ENCODE assay signal across 8 mouse cellular contexts in genomic region chr3:88620992-88621536, GRCm38 (mm10). TPM values are rescaled to one million over a fixed set of nuclear protein-coding genes. Genes with fewer than 3 reads are reported as not detected.
DNase-seq lines count a peak whose midpoint lies in the region; ATAC-seq and TF ChIP-seq lines count a peak whose summit lies in the region.

No protein-coding gene starts in this region.

- no peaks in the 10 kb centered on the region for H3K27me3 ChIP-seq in forebrain, postnatal 0 days (ENCODE audit: insufficient read depth, low read length)
- H3K27me3 ChIP-seq in hindbrain, embryonic 12.5 days = no peaks in the 10 kb centered on the region
- H3K27me3 ChIP-seq in limb, embryonic 15.5 days = no peaks in the 10 kb centered on the region
- H3K27me3 ChIP-seq in midbrain, embryonic 15.5 days (replicated peaks) = no peaks in the 10 kb centered on the region
- no peaks in the 10 kb centered on the region for H3K27me3 ChIP-seq in testis, adult 2 months (ENCODE audit: control insufficient read depth, insufficient read depth, low read length)

- no peak for TF ChIP-seq CTCF in forebrain, postnatal 0 days (IDR thresholded peaks at IDR 0.05; ENCODE audit: low read depth)
- no peak for TF ChIP-seq CTCF in testis, adult 2 months (IDR thresholded peaks at IDR 0.05; ENCODE audit: control insufficient read depth, insufficient read depth, insufficient replicate concordance, low read depth, low read length)

- intact Hi-C loops in left cerebral cortex, postnatal 4 days (cut with DNase I) = no loop called here

- no peaks in the 10 kb centered on the region for H3K9me3 ChIP-seq in forebrain, postnatal 0 days (ENCODE audit: low read length)
- H3K9me3 ChIP-seq in hindbrain, embryonic 12.5 days (replicated peaks) = no peaks in the 10 kb centered on the region
- no peaks in the 10 kb centered on the region for H3K9me3 ChIP-seq in limb, embryonic 15.5 days
- no peaks in the 10 kb centered on the region for H3K9me3 ChIP-seq in midbrain, embryonic 15.5 days

- H3K4me2 ChIP-seq in forebrain, postnatal 0 days (ENCODE audit: low read depth) = peak overlapping the region; percentile 92
- peak overlapping the region; percentile 79 for H3K4me2 ChIP-seq in hindbrain, embryonic 12.5 days (replicated peaks)
- H3K4me2 ChIP-seq in limb, embryonic 15.5 days = peak overlapping the region; percentile 79
- H3K4me2 ChIP-seq in midbrain, embryonic 15.5 days = peak overlapping the region; percentile 93

- WGBS in forebrain, postnatal 0 days = 1% methylated on average over 52 of the region's 64 CpGs
- under 1% methylated on average over 63 of the region's 64 CpGs for WGBS in hindbrain, embryonic 12.5 days
- under 1% methylated on average over 60 of the region's 64 CpGs for WGBS in limb, embryonic 15.5 days
- WGBS in midbrain, embryonic 15.5 days = under 1% methylated on average over 64 of the region's 64 CpGs

- TF ChIP-seq POLR2A in testis, adult 2 months (IDR thresholded peaks at IDR 0.05; ENCODE audit: control insufficient read depth, low read depth, low read length) = no peak

- peak overlapping the region; percentile 95 for H3K9ac ChIP-seq in forebrain, postnatal 0 days
- peak overlapping the region; percentile 89 for H3K9ac ChIP-seq in hindbrain, embryonic 12.5 days
- peak overlapping the region; percentile 90 for H3K9ac ChIP-seq in limb, embryonic 15.5 days
- peak overlapping the region; percentile 94 for H3K9ac ChIP-seq in midbrain, embryonic 15.5 days

- DNase-seq in left cerebral cortex, postnatal 4 days = peak; percentile 73
- DNase-seq in left cerebral cortex, adult 8-10 months (ENCODE audit: low spot score in 2 of 2) = no peak
- DNase-seq in cerebellum, adult 8-10 months = peak; percentile 69
- DNase-seq in forebrain, postnatal 0 days = peak; percentile 61

- H3K4me3 ChIP-seq in forebrain, postnatal 0 days (ENCODE audit: low read depth, low read length) = peak overlapping the region; percentile 92
- peak overlapping the region; percentile 78 for H3K4me3 ChIP-seq in hindbrain, embryonic 12.5 days
- H3K4me3 ChIP-seq in limb, embryonic 15.5 days = peak overlapping the region; percentile 83
- peak overlapping the region; percentile 92 for H3K4me3 ChIP-seq in midbrain, embryonic 15.5 days
- H3K4me3 ChIP-seq in testis, adult 2 months (ENCODE audit: control insufficient read depth, low read depth, low read length) = peak overlapping the region; percentile 86

- ATAC-seq in forebrain, postnatal 0 days = peak; percentile 53
- ATAC-seq in hindbrain, embryonic 12.5 days (ENCODE audit: low FRiP score) = peak; percentile 69
- ATAC-seq in limb, embryonic 15.5 days (ENCODE audit: insufficient number of reproducible peaks, low FRiP score, low TSS enrichment, low read depth) = peak; percentile 74
- ATAC-seq in midbrain, embryonic 15.5 days (replicated peaks) = peak; percentile 55

- H3K36me3 ChIP-seq in forebrain, postnatal 0 days (ENCODE audit: insufficient read depth) = no peaks in the 10 kb centered on the region; the same call in 1 of the 2 replicates
- H3K36me3 ChIP-seq in hindbrain, embryonic 12.5 days = peaks cover 4% of the 10 kb centered on the region; the same call in 1 of the 2 replicates
- peaks cover under 1% of the 10 kb centered on the region; the same call in 1 of the 2 replicates for H3K36me3 ChIP-seq in limb, embryonic 15.5 days
- no peaks in the 10 kb centered on the region for H3K36me3 ChIP-seq in midbrain, embryonic 15.5 days (replicated peaks)
- no peaks in the 10 kb centered on the region for H3K36me3 ChIP-seq in testis, adult 2 months (ENCODE audit: control insufficient read depth, insufficient read depth, low read length)

- peak overlapping the region; percentile 94 for H3K27ac ChIP-seq in forebrain, postnatal 0 days (ENCODE audit: low read depth, low read length)
- peak overlapping the region; percentile 98 for H3K27ac ChIP-seq in hindbrain, embryonic 12.5 days
- H3K27ac ChIP-seq in limb, embryonic 15.5 days = peak overlapping the region; percentile 97
- peak overlapping the region; percentile 96 for H3K27ac ChIP-seq in midbrain, embryonic 15.5 days
- H3K27ac ChIP-seq in testis, adult 2 months (ENCODE audit: control insufficient read depth, insufficient read depth, low read depth, low read length) = no peak overlapping the region

- peaks cover 18% of the 10 kb centered on the region for H3K4me1 ChIP-seq in forebrain, postnatal 0 days (ENCODE audit: insufficient read depth)
- peaks cover 38% of the 10 kb centered on the region for H3K4me1 ChIP-seq in hindbrain, embryonic 12.5 days
- H3K4me1 ChIP-seq in limb, embryonic 15.5 days = peaks cover 58% of the 10 kb centered on the region
- H3K4me1 ChIP-seq in midbrain, embryonic 15.5 days = peaks cover 36% of the 10 kb centered on the region
- peaks cover 4% of the 10 kb centered on the region for H3K4me1 ChIP-seq in testis, adult 2 months (ENCODE audit: control insufficient read depth, insufficient read depth, low read length)

RNA-seq across cellular contexts. Expression of gene Arhgef2, which starts 15.3 kb away (rescaled TPM):
- total RNA-seq in left cerebral cortex, postnatal 4 days (2021) = 100 to 1,000 TPM; 129 to 134 TPM
- 100 to 1,000 TPM; 228 to 247 (median 232) TPM for total RNA-seq in left cerebral cortex, adult 8-10 months (2022)
- total RNA-seq in forebrain, postnatal 0 days (2014; rRNA removed) = 78.8 and 82.2 TPM in 2 replicates
- 37.1 and 66.7 TPM in 2 replicates for polyA plus RNA-seq in forebrain, postnatal 0 days (2015; fragmentation: Nextera tagmentation; extraction: Ambion mirVana)
- polyA plus RNA-seq in hindbrain, embryonic 12.5 days (2016; fragmentation: Nextera tagmentation; extraction: Ambion mirVana) = 171 and 179 TPM in 2 replicates
- 84.9 and 97.3 TPM in 2 replicates for polyA plus RNA-seq in limb, embryonic 15.5 days (2015; fragmentation: Nextera tagmentation; extraction: Ambion mirVana)
- polyA plus RNA-seq in midbrain, embryonic 15.5 days (2015; fragmentation: Nextera tagmentation; extraction: Ambion mirVana) = 138 and 145 TPM in 2 replicates
- polyA plus RNA-seq in testis, adult 2 months (2012; rRNA removed) = 512 and 614 TPM in 2 replicates

RNA-seq across cellular contexts. Expression of gene Rxfp4, which starts 31.9 kb away (rescaled TPM):
- total RNA-seq in left cerebral cortex, postnatal 4 days (2021) = not detected
- not detected for total RNA-seq in left cerebral cortex, adult 8-10 months (2022)
- not detected in 2 replicates for total RNA-seq in forebrain, postnatal 0 days (2014; rRNA removed)
- polyA plus RNA-seq in forebrain, postnatal 0 days (2015; fragmentation: Nextera tagmentation; extraction: Ambion mirVana) = not detected in 2 replicates
- polyA plus RNA-seq in hindbrain, embryonic 12.5 days (2016; fragmentation: Nextera tagmentation; extraction: Ambion mirVana) = not detected in 2 replicates
- polyA plus RNA-seq in limb, embryonic 15.5 days (2015; fragmentation: Nextera tagmentation; extraction: Ambion mirVana) = 0.19 TPM in 1 of 2 replicates, not detected in the other
- polyA plus RNA-seq in midbrain, embryonic 15.5 days (2015; fragmentation: Nextera tagmentation; extraction: Ambion mirVana) = not detected in 2 replicates
- polyA plus RNA-seq in testis, adult 2 months (2012; rRNA removed) = not detected in 2 replicates

RNA-seq across cellular contexts. Expression of gene Ssr2, which starts 45.4 kb away (rescaled TPM):
- 100 to 1,000 TPM; 114 to 121 TPM for total RNA-seq in left cerebral cortex, postnatal 4 days (2021)
- total RNA-seq in left cerebral cortex, adult 8-10 months (2022) = 10 to 100 TPM; 85.5 to 93.2 (median 89.8) TPM
- 170 and 254 TPM in 2 replicates for total RNA-seq in forebrain, postnatal 0 days (2014; rRNA removed)
- polyA plus RNA-seq in forebrain, postnatal 0 days (2015; fragmentation: Nextera tagmentation; extraction: Ambion mirVana) = 204 and 233 TPM in 2 replicates
- polyA plus RNA-seq in hindbrain, embryonic 12.5 days (2016; fragmentation: Nextera tagmentation; extraction: Ambion mirVana) = 152 and 155 TPM in 2 replicates
- polyA plus RNA-seq in limb, embryonic 15.5 days (2015; fragmentation: Nextera tagmentation; extraction: Ambion mirVana) = 347 and 365 TPM in 2 replicates
- polyA plus RNA-seq in midbrain, embryonic 15.5 days (2015; fragmentation: Nextera tagmentation; extraction: Ambion mirVana) = 133 and 143 TPM in 2 replicates
- 128 and 161 TPM in 2 replicates for polyA plus RNA-seq in testis, adult 2 months (2012; rRNA removed)

Comparison
In these comparisons a context has a peak if more than half of its experiments do, and no peak if none do; other contexts are left out.
1. DNase-seq: peak in left cerebral cortex, postnatal 4 days (single experiment), cerebellum, adult 8-10 months (single experiment) and forebrain, postnatal 0 days (single experiment); none in left cerebral cortex, adult 8-10 months (0 of 2).
2. Peak in every context shown above with its lines, with median percentiles within 50 percentile points of each other: ATAC-seq, H3K4me2 ChIP-seq, H3K4me3 ChIP-seq and H3K9ac ChIP-seq.